Mouse (Mus musculus) neural tube, embryonic 15.5 days (tissue): ENCODE data around the gene Dpp4. TPM values are rescaled to one million over a fixed set of nuclear protein-coding genes. Genes with fewer than 3 reads are reported as not detected.

Source experiments
- ATAC-seq: fragments of 200-750 bp; cut with Nextera tagmentation; 2 replicates; pipeline ENCODE4 v1.8.0; 2017; ENCODE audit warnings: mild to moderate bottlenecking, moderate TSS enrichment, moderate library complexity; ENCODE audit not compliant: low FRiP score
- H3K27ac ChIP-seq: fragments of 300-500 bp; sonication (generic); replicated peaks from 2 replicates; pipeline ENCODE4 v1.5.1; 2015; ENCODE audit warnings: mild to moderate bottlenecking, inconsistent platforms
- H3K27me3 ChIP-seq: fragments of 300-500 bp; sonication (generic); replicated peaks from 2 replicates; pipeline ENCODE4 v1.6.1; 2015; ENCODE audit warnings: inconsistent platforms
- H3K36me3 ChIP-seq: fragments of 300-500 bp; sonication (generic); 2 replicates; pipeline ENCODE4 v1.6.1; 2015; ENCODE audit warnings: inconsistent platforms
- H3K4me1 ChIP-seq: fragments of 300-500 bp; sonication (generic); 2 replicates; pipeline ENCODE4 v1.6.1; 2015; ENCODE audit warnings: inconsistent platforms
- H3K4me2 ChIP-seq: fragments of 300-500 bp; sonication (generic); 2 replicates; pipeline ENCODE4 v1.6.1; 2015; ENCODE audit warnings: inconsistent platforms, mild to moderate bottlenecking, moderate library complexity
- H3K4me3 ChIP-seq: fragments of 300-500 bp; sonication (generic); replicated peaks from 2 replicates; pipeline ENCODE4 v1.5.1; 2015; ENCODE audit warnings: mild to moderate bottlenecking, inconsistent platforms
- H3K9ac ChIP-seq: fragments of 300-500 bp; sonication (generic); replicated peaks from 2 replicates; pipeline ENCODE4 v1.6.1; 2015; ENCODE audit warnings: mild to moderate bottlenecking, inconsistent platforms
- H3K9me3 ChIP-seq: fragments of 300-500 bp; sonication (generic); replicated peaks from 2 replicates; pipeline ENCODE4 v1.6.1; 2016; ENCODE audit warnings: inconsistent platforms
- WGBS: fragments of 180-500 bp; shearing (Covaris S2); methylation state at CpG from one replicate; pipeline ENCODE4 v1.1.7; 2015; ENCODE audit warnings: mixed read lengths; 5-methylcytosine and 5-hydroxymethylcytosine counted together
- polyA plus RNA-seq: library from polyadenylated mRNA; unstranded; fragments of >200 nt; fragmentation: Nextera tagmentation; extraction: Ambion mirVana; gene quantifications from 2 replicates; pipeline ENCODE4 v1.2.1, GENCODE M21; 2015

Gene Dpp4
- polyA plus RNA-seq, result 2.4 and 17.8 TPM in 2 replicates

DNA sequence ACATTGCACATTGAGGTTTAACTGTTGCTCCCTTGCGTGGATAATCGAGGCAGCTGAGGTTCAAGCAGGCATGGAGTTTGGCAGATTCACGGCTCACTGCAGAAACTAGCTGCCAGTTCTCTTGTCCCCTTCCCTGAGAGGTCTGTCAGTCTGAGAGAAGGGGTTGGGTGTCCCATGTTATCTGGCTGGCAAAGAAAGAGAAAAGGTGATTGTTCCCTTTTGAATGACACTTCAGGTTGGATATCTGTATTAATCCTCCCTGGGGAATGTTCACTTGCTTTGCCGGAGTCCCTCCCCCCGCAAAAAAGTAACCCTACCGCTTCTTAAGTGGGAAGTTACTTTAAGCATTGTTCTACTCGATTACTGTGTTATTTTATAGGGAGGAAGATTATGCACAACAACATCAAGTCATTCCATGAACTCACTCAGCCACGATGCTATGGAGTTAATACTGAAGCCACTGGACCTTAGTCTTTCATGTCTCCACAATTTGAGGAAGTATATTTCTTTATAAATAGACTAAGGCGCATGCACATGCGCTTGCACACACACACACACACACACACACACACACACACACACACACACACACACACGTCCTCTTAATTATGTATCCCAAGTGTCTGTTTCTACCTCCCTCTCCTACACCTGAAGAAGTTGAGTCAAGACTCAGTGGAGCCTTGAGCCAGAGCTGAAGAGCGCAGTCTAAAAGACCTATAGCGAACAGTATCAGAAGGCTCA, at the start of gene Dpp4:
Dpp4 (minus strand) TSS at position 151 of the 741 bp plus-strand sequence.
- Histone ChIP-seq H3K27ac (no peak within 1 kb of the TSS), H3K4me1 (peaks cover 10% of the 10 kb centered on the region), H3K4me2 (peak within 1 kb of the TSS; percentile 88), H3K4me3 (peak within 1 kb of the TSS; percentile 40), H3K27me3 (peaks cover 10% of the 10 kb centered on the region; the same call in 1 of the 2 replicates), H3K36me3 (no peaks in the 10 kb centered on the region), H3K9me3 (no peaks in the 10 kb centered on the region), H3K9ac (peak within 1 kb of the TSS; percentile 31)
- 53% methylated on average over 13 of the region's 13 CpGs for WGBS
- no peak for ATAC-seq

DNA sequence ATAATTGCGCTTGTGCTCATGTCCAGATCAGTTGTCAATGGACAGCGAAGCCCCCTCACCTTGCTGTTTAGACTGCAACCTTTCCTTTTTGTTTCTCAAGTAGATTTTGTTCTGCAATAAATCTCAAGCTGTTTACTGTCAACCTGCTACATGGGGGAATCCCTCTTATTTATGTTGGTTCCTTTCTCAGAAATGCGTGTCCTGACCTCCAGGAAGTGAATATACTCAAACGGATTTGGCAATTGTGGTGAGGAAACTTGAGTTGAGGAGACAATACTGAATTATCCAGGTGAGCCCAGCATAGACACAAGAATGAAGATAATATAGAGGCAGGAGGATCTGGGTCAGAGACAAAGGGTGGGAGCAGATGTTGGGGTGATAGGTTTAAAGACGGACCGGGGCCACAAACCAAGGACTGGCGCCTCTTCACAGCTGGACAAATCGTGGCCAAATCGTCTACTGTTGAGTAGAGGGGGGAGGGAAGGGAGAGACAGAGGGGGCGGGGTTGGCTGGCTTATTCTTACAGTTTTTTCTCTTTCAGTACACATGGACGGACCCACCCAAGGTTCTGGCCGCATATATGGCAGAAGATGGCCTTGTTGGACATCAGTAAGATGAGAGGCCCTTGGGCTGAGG, 48.9 kb upstream of the Dpp4 start:
- Histone ChIP-seq H3K27me3 (0 out of 2 replicates have a peak, but pooled peaks cover 5% of the 10 kb centered on the region), H3K4me2 (no peak overlapping the region), H3K9me3 (no peaks in the 10 kb centered on the region), H3K4me3 (no peak overlapping the region), H3K36me3 (no peaks in the 10 kb centered on the region), H3K9ac (no peak overlapping the region), H3K4me1 (no peaks in the 10 kb centered on the region), H3K27ac (no peak overlapping the region)
- no peak for ATAC-seq
- 91% methylated on average over 12 of the region's 12 CpGs for WGBS

DNA sequence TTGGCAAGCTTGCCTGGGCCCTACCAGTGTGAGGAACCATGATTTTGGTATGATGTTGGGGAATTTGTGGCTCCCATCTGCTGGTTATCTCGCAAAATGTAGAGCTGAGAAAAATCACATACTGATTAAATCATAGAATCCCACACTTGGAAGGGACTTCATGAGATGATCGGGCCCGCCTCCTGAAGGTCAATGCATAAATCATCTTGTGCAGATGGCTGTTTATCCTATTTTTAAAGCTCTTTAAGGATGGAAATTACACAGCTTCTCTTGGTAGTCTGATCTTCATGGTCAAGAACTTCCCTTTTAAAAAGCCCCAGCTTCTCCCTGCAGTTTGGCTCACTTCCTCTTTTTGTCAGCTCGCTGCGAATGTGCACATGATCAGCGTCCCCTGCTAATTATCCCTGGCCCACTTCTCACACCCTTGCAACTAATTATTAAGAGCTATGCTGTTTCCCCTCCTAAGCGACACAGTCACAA, 48.2 kb upstream of the Dpp4 start:
- Histone ChIP-seq H3K9me3 (no peaks in the 10 kb centered on the region), H3K27ac (no peak overlapping the region), H3K9ac (no peak overlapping the region), H3K27me3 (0 out of 2 replicates have a peak, but pooled peaks cover 5% of the 10 kb centered on the region), H3K4me3 (no peak overlapping the region), H3K36me3 (no peaks in the 10 kb centered on the region), H3K4me2 (no peak overlapping the region), H3K4me1 (no peaks in the 10 kb centered on the region)
- ATAC-seq, result no peak
- WGBS, result 77% methylated on average over 7 of the region's 7 CpGs

DNA sequence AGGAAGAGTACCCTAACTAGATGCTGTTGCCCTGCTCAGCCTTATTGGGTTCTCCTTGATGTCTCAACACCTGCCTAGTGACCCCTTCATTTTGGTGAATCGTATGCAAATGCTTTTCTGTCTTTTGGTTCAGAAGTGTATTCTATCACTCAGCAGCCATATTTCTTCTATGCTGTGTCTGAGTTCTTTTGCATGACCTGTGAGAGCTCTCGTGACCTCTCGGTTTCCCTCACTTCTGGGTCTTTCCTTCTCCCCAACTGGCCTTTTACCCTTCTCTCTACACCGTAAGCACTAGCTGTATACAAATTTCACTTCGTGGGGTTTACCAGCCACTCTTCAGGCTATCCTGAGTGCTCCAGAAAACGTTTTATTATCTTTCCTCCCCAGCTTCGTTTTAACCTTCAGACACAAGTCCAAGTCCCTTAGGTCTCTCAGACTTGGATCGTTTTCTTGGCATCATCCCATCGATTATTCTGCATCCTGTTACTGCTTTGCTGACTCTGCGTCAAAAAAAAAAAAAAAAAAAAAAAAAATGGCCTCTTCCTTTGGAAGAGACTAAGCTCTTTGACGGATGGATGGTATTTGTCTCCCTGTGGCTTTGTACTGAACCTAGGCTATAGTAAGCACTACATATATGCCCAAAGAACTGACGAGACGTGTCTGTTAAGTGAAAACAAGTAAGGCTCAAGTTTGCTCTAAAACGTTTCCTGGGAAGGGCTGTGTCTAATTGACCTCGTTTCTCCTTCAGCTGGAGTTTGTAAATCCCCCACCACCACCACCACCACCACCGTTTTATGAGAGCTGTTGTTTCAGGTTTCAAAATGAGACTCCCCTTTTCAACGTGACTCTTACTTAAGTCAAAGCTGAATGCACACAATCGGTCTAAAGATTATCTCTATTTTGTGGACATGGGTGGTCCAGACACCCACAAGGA, 47.5 kb upstream of the Dpp4 start:
- H3K36me3 ChIP-seq, result no peaks in the 10 kb centered on the region
- H3K9ac ChIP-seq, result no peak overlapping the region
- no peak for ATAC-seq

DNA sequence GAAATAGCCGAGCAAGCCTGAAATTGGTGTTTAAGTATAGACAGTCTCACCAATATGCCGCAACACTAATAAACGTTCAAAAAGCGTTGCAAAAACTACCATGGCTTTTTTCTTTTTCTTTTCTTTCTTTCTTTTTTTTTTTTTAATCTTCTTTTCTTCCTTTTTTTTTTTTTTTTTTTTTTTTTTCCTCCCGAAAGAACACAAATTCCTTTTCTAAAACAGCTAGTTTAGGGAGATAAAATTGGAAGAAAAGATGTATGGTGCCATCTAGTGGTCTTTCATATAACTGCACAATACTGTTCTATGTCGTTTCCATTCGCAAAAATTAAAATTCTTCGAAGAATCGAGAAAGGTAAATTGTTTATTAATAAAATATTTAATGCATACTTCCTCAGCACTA, 46.0 kb upstream of the Dpp4 start:
- no peak overlapping the region for H3K9ac ChIP-seq
- no peak for ATAC-seq
- no peaks in the 10 kb centered on the region for H3K36me3 ChIP-seq
- no peak overlapping the region for H3K4me2 ChIP-seq
- WGBS, result 42% methylated on average over 9 of the region's 9 CpGs
- H3K27ac ChIP-seq, result no peak overlapping the region
- no peaks in the 10 kb centered on the region for H3K9me3 ChIP-seq
- 0 out of 2 replicates have a peak, but pooled peaks cover 5% of the 10 kb centered on the region for H3K27me3 ChIP-seq
- no peaks in the 10 kb centered on the region for H3K4me1 ChIP-seq
- no peak overlapping the region for H3K4me3 ChIP-seq

More for the DNA sequence above, 47.5 kb upstream of the Dpp4 start:
- 0 out of 2 replicates have a peak, but pooled peaks cover 5% of the 10 kb centered on the region for H3K27me3 ChIP-seq
- H3K27ac ChIP-seq, result no peak overlapping the region
- no peak overlapping the region for H3K4me3 ChIP-seq
- 65% methylated on average over 18 of the region's 18 CpGs for WGBS
- no peak overlapping the region for H3K4me2 ChIP-seq
- no peaks in the 10 kb centered on the region for H3K9me3 ChIP-seq
- no peaks in the 10 kb centered on the region for H3K4me1 ChIP-seq

DNA sequence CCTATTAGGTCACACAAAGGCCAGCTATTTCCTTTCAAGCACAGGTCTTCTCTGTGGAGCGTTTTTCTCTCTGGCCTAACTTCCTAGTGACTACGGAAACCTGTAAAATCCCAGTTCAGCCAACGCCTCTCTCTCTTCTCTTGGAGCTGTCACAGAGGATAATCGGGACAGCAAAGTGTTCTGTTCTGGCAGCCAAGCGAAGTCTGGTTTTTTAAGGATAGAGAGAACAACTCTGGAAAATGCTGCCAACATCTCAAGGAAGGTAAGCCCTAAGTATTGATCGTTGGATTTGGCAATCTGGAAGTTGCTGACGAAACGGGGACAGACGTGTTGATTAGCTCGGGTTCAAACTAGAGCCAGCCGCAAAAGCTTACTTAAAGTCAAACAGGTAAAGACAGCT, 43.0 kb upstream of the Dpp4 start:
- H3K4me3 ChIP-seq, result no peak overlapping the region
- no peaks in the 10 kb centered on the region for H3K9me3 ChIP-seq
- H3K9ac ChIP-seq, result no peak overlapping the region
- no peak overlapping the region for H3K27ac ChIP-seq
- H3K27me3 ChIP-seq, result 0 out of 2 replicates have a peak, but pooled peaks cover 5% of the 10 kb centered on the region
- H3K4me1 ChIP-seq, result no peaks in the 10 kb centered on the region
- H3K36me3 ChIP-seq, result no peaks in the 10 kb centered on the region
- ATAC-seq, result no peak
- 88% methylated on average over 11 of the region's 11 CpGs for WGBS
- no peak overlapping the region for H3K4me2 ChIP-seq

DNA sequence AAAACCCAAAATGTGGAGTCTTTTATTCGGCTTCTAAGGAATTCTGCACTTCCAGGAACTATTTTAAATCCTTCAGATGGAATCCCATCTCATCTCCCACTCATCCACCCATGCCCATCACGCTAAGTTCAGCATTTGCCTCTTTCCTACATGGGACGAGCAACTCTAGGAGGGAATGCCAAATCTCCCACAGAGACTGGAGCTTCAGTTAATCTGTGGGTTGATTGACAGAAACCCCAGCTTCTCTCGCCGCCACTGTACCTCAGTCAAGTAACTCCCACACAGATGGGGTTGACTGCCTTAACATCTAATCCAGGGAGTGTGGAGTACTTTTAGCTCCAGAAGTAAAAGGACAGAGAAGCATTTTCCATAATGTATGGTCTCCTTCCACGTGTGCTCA, 42.0 kb upstream of the Dpp4 start:
- H3K4me2 ChIP-seq, result no peak overlapping the region
- no peaks in the 10 kb centered on the region for H3K4me1 ChIP-seq
- 87% methylated on average over 6 of the region's 6 CpGs for WGBS
- H3K36me3 ChIP-seq, result no peaks in the 10 kb centered on the region
- 0 out of 2 replicates have a peak, but pooled peaks cover 4% of the 10 kb centered on the region for H3K27me3 ChIP-seq
- no peak overlapping the region for H3K9ac ChIP-seq
- no peak for ATAC-seq
- no peaks in the 10 kb centered on the region for H3K9me3 ChIP-seq
- H3K27ac ChIP-seq, result no peak overlapping the region
- H3K4me3 ChIP-seq, result no peak overlapping the region

DNA sequence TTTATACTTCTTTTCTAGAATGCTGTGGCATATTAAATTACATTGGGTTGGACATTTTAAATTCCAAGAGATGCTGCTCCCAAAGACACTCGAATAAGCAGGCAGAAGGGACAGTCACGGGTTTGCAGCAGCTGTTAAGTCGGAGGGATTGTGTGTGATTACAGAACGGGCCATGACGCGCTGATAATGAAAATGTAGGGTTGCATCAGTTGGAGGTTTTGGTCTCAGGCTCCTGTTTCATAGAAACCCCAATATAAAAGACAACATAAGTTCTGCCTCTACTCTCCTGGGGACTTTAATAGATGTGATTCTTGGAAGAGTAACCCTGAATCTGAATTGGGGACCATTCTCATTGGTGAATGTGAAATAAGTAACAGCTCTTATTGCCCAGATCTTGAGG, 38.3 kb upstream of the Dpp4 start:
- Histone ChIP-seq H3K4me2 (no peak overlapping the region), H3K36me3 (no peaks in the 10 kb centered on the region), H3K27me3 (no peaks in the 10 kb centered on the region), H3K9me3 (no peaks in the 10 kb centered on the region), H3K27ac (no peak overlapping the region), H3K4me1 (no peaks in the 10 kb centered on the region), H3K9ac (no peak overlapping the region), H3K4me3 (no peak overlapping the region)
- no peak for ATAC-seq
- WGBS, result 90% methylated on average over 6 of the region's 6 CpGs

DNA sequence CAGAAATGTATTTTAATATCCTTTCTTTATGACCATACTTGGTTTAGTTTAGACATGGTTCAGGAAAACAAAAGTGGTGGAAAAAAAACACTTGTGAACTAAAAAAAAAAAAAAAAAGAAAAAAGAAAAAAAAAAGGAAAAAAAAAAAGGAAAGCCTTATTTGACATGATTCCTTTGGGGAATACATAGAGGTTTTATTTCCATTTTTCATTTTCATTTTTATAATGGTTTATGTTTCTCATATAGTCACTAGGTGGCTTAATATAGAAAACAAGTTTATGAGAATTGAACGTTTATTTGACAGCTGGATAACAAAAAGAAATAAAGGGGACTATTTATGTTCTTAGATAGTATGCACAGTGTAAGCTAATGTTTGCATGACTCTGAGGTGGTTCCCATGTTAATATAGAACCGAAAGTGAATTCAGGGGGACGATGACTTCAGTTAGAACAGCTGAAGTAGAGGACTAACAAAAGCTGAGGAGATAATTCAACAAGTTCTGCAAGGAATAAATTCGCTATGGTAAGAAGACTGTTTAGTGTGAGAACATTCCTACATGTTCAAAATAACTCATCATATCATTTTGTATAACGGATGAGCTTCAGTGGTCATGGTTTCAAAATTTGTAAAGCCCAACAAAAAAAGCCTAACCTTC, 37.8 kb upstream of the Dpp4 start:
- H3K27ac ChIP-seq, result no peak overlapping the region
- H3K27me3 ChIP-seq, result no peaks in the 10 kb centered on the region
- ATAC-seq, result no peak
- H3K9me3 ChIP-seq, result no peaks in the 10 kb centered on the region
- no peak overlapping the region for H3K4me3 ChIP-seq
- no peak overlapping the region for H3K9ac ChIP-seq
- no peak overlapping the region for H3K4me2 ChIP-seq
- no peaks in the 10 kb centered on the region for H3K36me3 ChIP-seq
- H3K4me1 ChIP-seq, result no peaks in the 10 kb centered on the region
- WGBS, result 84% methylated on average over 5 of the region's 5 CpGs

DNA sequence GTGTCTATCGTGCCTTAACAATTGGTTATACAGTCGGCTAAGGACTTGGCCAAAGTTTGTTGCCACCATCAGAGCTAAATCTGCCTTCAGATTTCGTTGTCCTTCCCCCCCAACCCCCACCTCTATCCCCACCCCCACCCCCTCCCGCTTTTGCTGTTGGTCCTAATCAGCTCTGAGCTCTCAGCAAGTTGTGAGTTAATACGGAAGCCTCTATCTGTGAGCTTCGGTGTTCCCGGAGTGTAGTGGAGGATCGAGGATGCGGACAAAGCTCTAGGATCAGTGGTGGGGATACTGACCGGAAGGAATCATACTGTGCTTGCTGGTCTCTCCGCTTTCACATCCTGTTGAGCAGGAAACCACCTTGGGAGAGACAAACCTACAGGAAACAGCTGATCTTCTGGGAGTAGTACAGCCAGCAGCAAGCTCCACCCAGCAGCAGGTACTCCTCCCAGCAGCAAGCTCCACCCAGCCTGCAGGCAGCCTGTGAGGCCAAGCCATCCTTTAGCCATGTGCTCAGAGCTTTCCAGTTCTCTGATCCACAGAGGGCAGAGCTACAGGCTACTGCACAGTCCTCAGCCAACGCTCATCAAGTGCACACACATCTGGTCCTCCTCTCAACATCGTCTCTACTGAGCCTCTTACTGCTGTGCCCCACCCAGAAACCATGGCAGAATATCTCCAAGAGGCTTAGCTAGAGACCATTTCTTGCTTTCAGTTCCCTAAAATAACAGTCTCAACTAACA, 28.9 kb upstream of the Dpp4 start:
- no peaks in the 10 kb centered on the region for H3K4me1 ChIP-seq
- 79% methylated on average over 13 of the region's 13 CpGs for WGBS
- no peak overlapping the region for H3K4me3 ChIP-seq
- no peaks in the 10 kb centered on the region for H3K36me3 ChIP-seq
- H3K9me3 ChIP-seq, result no peaks in the 10 kb centered on the region
- no peak overlapping the region for H3K4me2 ChIP-seq
- no peak overlapping the region for H3K9ac ChIP-seq
- H3K27me3 ChIP-seq, result no peaks in the 10 kb centered on the region
- ATAC-seq, result no peak
- no peak overlapping the region for H3K27ac ChIP-seq
